Mouse (Mus musculus) E14TG2a.4 (cell line): Measurements from ENCODE around the gene Ubap2.
A peak's percentile ranks its signal among the peaks of the same experiment; 100 is the strongest.

Experiments used
- CTCF ChIP-seq: conservative IDR thresholded peaks from 2 replicates; pipeline ENCODE4 v1.5.1; 2014; ENCODE audit warnings: low read length
- NANOG ChIP-seq: IDR thresholded peaks from 2 replicates; pipeline ENCODE4 v1.6.1; 2014; ENCODE audit warnings: borderline replicate concordance, low read length, mixed read lengths

DNA sequence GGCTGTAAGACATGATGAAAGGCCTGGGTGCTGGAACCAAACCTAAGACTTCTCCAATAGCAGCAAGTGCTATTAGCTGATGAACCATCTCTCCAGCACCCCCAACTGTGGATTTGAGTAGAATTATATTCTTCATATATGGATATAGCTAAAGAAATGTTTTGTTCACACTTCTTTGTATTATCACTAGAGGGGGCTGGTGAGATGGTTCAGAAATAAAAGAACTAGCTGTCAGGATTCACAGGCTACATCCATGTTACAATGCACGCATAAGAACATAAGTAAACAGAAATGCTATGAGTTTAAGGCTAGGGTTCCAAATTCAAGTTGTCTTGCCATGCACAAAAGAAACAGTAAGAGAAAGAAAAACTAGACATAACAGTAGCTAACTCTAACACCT, 49.5 kb downstream of the Ubap2 start:
- peak; percentile 30; the same call in 1 of the 2 replicates for TF ChIP-seq CTCF
- TF ChIP-seq NANOG, result no peak
